Mouse (Mus musculus): ENCODE data around the gene Uck2. TPM values are rescaled to one million over a fixed set of nuclear protein-coding genes. Genes with fewer than 3 reads are reported as not detected.

The Uck2 gene
- polyA plus RNA-seq, 1 experiment from 2014 or later, result 86.3 TPM

GRCm38 (mm10) chr1:167306451-167307240 lies 21.5 kb upstream of the Uck2 start:
- H3K4me1 ChIP-seq (ENCODE audit: control insufficient read depth, insufficient read depth, low read length), result 0 out of 2 replicates have a peak, but pooled peaks cover 4% of the 10 kb centered on the region

DNA sequence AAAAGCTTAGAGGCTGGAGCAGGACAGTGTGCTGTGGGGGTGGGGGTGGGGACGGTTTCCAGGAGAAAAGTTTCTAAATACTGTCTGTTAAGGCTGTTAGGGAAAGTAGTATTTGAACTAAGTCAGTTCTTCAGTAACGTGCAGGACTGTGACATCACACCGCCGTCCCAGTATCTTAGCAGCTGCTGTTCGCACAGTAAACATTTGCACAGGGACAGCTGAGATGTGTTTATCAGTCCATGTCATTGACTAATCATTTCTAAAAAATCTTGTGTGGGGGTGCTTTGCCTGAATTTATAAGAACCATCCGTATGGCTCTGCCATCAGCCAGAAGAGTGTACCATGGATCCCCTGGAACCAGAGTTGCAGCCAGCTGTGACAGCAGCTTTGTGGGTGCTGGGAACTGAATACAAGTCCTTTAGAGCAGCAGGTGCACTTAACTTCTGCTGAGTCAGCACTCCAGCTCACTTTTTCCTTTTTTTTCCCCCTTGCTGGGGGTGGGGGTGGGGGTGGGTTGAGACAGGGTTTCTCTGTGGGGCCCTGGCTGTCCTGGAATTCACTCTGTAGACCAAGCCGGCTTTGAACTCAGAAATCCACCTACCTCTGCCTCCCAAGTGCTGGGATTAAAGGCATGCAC lies 20.5 kb upstream of the Uck2 start:
- H3K4me3 ChIP-seq (ENCODE audit: low read depth, low read length), result no peak overlapping the region
- no peaks in the 10 kb centered on the region for H3K27me3 ChIP-seq (ENCODE audit: control insufficient read depth, insufficient read depth, low read length)
- peaks cover 1% of the 10 kb centered on the region; the same call in 1 of the 2 replicates for H3K36me3 ChIP-seq (ENCODE audit: control insufficient read depth, insufficient read depth, low read length)
- no peak for ATAC-seq (ENCODE audit: insufficient number of reproducible peaks, insufficient read depth, low FRiP score, low read depth)
- H3K27ac ChIP-seq (ENCODE audit: low read length), result no peak overlapping the region
- 0 out of 2 replicates have a peak, but pooled peaks cover 4% of the 10 kb centered on the region for H3K4me1 ChIP-seq (ENCODE audit: control insufficient read depth, insufficient read depth, low read length)
- no peak overlapping the region for H3K4me2 ChIP-seq (replicated peaks; ENCODE audit: low read depth, low read length)
- no peaks in the 10 kb centered on the region for H3K9me3 ChIP-seq (ENCODE audit: control insufficient read depth, low read depth, low read length)
- H3K9ac ChIP-seq (replicated peaks; ENCODE audit: low read depth, low read length), result no peak overlapping the region
- WGBS, result 23% methylated on average over 7 of the region's 7 CpGs

More at GRCm38 (mm10) chr1:167306451-167307240, 21.5 kb upstream of the Uck2 start:
- 71% methylated on average over 5 of the region's 5 CpGs for WGBS
- Histone ChIP-seq H3K27ac (ENCODE audit: low read length) (no peak overlapping the region), H3K9me3 (ENCODE audit: control insufficient read depth, low read depth, low read length) (no peaks in the 10 kb centered on the region), H3K36me3 (ENCODE audit: control insufficient read depth, insufficient read depth, low read length) (peaks cover 3% of the 10 kb centered on the region; the same call in 1 of the 2 replicates), H3K4me2 (replicated peaks; ENCODE audit: low read depth, low read length) (no peak overlapping the region), H3K4me3 (ENCODE audit: low read depth, low read length) (no peak overlapping the region), H3K9ac (replicated peaks; ENCODE audit: low read depth, low read length) (no peak overlapping the region), H3K27me3 (ENCODE audit: control insufficient read depth, insufficient read depth, low read length) (no peaks in the 10 kb centered on the region)
- no peak for ATAC-seq (ENCODE audit: insufficient number of reproducible peaks, insufficient read depth, low FRiP score, low read depth)

- Histone ChIP-seq H3K4me2 (replicated peaks; ENCODE audit: low read depth, low read length) (no peak overlapping the region), H3K4me1 (ENCODE audit: control insufficient read depth, insufficient read depth, low read length) (no peaks in the 10 kb centered on the region; the same call in 1 of the 2 replicates), H3K36me3 (ENCODE audit: control insufficient read depth, insufficient read depth, low read length) (no peaks in the 10 kb centered on the region), H3K9me3 (ENCODE audit: control insufficient read depth, low read depth, low read length) (no peaks in the 10 kb centered on the region), H3K27ac (ENCODE audit: low read length) (no peak overlapping the region), H3K4me3 (ENCODE audit: low read depth, low read length) (no peak overlapping the region), H3K9ac (replicated peaks; ENCODE audit: low read depth, low read length) (no peak overlapping the region), H3K27me3 (ENCODE audit: control insufficient read depth, insufficient read depth, low read length) (no peaks in the 10 kb centered on the region)
- no peak for ATAC-seq (ENCODE audit: insufficient number of reproducible peaks, insufficient read depth, low FRiP score, low read depth)
- WGBS, result 76% methylated on average over 2 of the region's 2 CpGs
Observed at GRCm38 (mm10) chr1:167300122-167300521, 15.0 kb upstream of the Uck2 start.

DNA sequence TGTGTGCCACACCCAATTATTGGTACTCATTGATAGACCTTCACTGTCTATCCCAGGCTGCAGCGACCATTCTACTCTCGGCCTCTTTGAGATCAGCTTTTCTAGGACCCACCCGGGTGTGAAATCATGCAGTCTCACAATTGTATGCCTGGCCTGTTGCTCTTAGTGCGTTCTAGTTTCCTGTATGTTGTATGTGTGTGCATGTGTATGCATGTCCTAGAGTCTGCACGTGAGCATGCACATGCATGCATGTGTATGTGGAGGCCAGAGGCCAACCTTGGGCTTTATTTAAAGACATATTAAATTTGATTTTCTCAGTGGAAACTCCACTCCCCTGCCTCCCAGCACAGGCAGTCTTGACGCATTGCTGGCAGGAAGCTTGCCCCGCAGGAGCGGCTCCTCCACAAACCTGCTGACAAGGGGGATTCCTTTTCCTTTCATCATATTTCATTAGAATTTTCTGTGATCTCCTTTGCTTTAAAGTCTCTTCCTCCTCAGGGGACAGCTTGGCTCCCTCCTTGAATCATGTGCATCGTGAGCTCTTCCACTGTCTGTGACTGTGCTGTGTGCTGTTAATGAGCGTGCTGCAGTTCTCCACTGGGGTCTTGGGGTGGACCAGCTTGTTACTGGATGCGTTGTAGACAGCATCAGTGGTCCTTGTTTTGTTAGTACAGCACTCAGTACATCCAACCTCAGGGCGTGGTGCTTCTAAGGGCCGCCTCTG lies 10.7 kb upstream of the Uck2 start:
- no peaks in the 10 kb centered on the region for H3K27me3 ChIP-seq (ENCODE audit: control insufficient read depth, insufficient read depth, low read length)
- H3K9me3 ChIP-seq (ENCODE audit: control insufficient read depth, low read depth, low read length), result no peaks in the 10 kb centered on the region
- no peak for ATAC-seq (ENCODE audit: insufficient number of reproducible peaks, insufficient read depth, low FRiP score, low read depth)
- no peak overlapping the region for H3K27ac ChIP-seq (ENCODE audit: low read length)
- peaks cover 3% of the 10 kb centered on the region; the same call in 1 of the 2 replicates for H3K4me1 ChIP-seq (ENCODE audit: control insufficient read depth, insufficient read depth, low read length)
- WGBS, result 67% methylated on average over 13 of the region's 13 CpGs
- no peaks in the 10 kb centered on the region for H3K36me3 ChIP-seq (ENCODE audit: control insufficient read depth, insufficient read depth, low read length)
- no peak overlapping the region for H3K9ac ChIP-seq (replicated peaks; ENCODE audit: low read depth, low read length)
- no peak overlapping the region for H3K4me3 ChIP-seq (ENCODE audit: low read depth, low read length)
- H3K4me2 ChIP-seq (replicated peaks; ENCODE audit: low read depth, low read length), result no peak overlapping the region

DNA sequence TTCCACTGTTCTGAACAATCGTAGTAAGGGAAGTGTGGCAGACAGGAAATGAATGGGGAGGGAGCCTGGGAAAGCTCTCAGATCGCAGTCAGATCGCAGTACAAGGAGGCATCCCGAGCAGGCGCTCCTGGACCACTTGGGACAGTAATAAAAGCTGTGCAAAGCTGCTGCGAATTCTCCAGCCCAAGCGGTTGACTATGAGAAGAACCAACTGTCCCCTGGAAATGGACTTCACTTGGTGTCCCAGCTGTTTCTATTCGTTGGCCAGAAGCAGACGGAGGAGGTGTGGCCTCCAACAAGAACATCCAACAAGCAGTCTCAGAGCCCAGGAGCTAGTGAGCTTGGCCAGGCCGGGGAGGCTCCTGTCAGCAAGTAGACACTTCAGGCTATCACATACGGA lies 7.3 kb upstream of the Uck2 start:
- peak overlapping the region; percentile 52; the same call in 1 of the 2 replicates for H3K27ac ChIP-seq (ENCODE audit: low read length)
- H3K4me3 ChIP-seq (ENCODE audit: low read depth, low read length), result no peak overlapping the region
- H3K27me3 ChIP-seq (ENCODE audit: control insufficient read depth, insufficient read depth, low read length), result no peaks in the 10 kb centered on the region
- WGBS, result 20% methylated on average over 11 of the region's 11 CpGs
- ATAC-seq (ENCODE audit: insufficient number of reproducible peaks, insufficient read depth, low FRiP score, low read depth), result peak; percentile 55; the same call in 1 of the 2 replicates
- peaks cover 12% of the 10 kb centered on the region for H3K4me1 ChIP-seq (ENCODE audit: control insufficient read depth, insufficient read depth, low read length)
- no peak overlapping the region for H3K9ac ChIP-seq (replicated peaks; ENCODE audit: low read depth, low read length)
- no peaks in the 10 kb centered on the region for H3K9me3 ChIP-seq (ENCODE audit: control insufficient read depth, low read depth, low read length)
- no peak overlapping the region for H3K4me2 ChIP-seq (replicated peaks; ENCODE audit: low read depth, low read length)
- H3K36me3 ChIP-seq (ENCODE audit: control insufficient read depth, insufficient read depth, low read length), result no peaks in the 10 kb centered on the region

DNA sequence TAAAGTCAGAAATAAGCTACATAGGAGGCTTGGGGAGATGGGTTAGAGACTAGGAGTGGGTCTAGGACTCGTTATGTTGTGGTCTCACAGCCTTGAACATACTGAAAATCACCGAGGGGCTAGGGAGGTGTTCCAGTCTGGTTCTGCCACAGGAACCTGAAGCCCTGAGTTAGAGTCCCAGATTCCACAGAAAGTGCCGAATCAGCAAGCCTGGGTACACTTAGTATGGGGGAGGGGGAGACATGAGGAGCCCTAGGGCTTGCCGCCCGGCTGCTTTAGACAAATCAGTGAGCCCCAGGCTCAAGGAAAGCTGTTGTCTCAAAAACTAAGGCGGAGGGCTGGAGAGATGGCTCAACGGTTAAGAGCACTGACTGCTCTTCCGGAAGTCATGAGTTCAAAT lies 6.5 kb upstream of the Uck2 start:
- no peaks in the 10 kb centered on the region for H3K36me3 ChIP-seq (ENCODE audit: control insufficient read depth, insufficient read depth, low read length)
- H3K9me3 ChIP-seq (ENCODE audit: control insufficient read depth, low read depth, low read length), result no peaks in the 10 kb centered on the region
- no peak overlapping the region for H3K4me2 ChIP-seq (replicated peaks; ENCODE audit: low read depth, low read length)
- H3K4me3 ChIP-seq (ENCODE audit: low read depth, low read length), result no peak overlapping the region
- peaks cover 12% of the 10 kb centered on the region for H3K4me1 ChIP-seq (ENCODE audit: control insufficient read depth, insufficient read depth, low read length)
- WGBS, result 83% methylated on average over 8 of the region's 8 CpGs
- no peak for ATAC-seq (ENCODE audit: insufficient number of reproducible peaks, insufficient read depth, low FRiP score, low read depth)
- no peak overlapping the region for H3K9ac ChIP-seq (replicated peaks; ENCODE audit: low read depth, low read length)
- H3K27ac ChIP-seq (ENCODE audit: low read length), result no peak overlapping the region
- H3K27me3 ChIP-seq (ENCODE audit: control insufficient read depth, insufficient read depth, low read length), result no peaks in the 10 kb centered on the region

DNA sequence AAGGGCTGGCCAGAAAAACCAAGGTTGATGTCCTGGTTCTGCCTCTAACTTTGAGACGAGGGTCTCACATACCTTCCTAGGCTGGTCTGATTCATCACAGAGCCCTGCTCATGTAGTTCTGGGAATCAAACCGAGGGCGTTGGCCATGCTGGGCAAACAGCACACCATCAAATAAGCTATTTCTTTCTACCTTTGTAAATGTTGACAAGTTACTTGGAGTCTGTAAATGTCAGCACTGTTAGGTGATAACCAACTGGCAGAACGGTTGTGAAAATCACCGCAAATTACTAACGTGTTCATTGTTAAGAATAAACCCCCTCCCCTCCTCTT lies 5.1 kb upstream of the Uck2 start:
- peak overlapping the region; percentile 8; the same call in 1 of the 2 replicates for H3K4me2 ChIP-seq (replicated peaks; ENCODE audit: low read depth, low read length)
- H3K4me1 ChIP-seq (ENCODE audit: control insufficient read depth, insufficient read depth, low read length), result peaks cover 17% of the 10 kb centered on the region
- H3K36me3 ChIP-seq (ENCODE audit: control insufficient read depth, insufficient read depth, low read length), result no peaks in the 10 kb centered on the region
- H3K9ac ChIP-seq (replicated peaks; ENCODE audit: low read depth, low read length), result no peak overlapping the region
- ATAC-seq (ENCODE audit: insufficient number of reproducible peaks, insufficient read depth, low FRiP score, low read depth), result no peak; the same call in 1 of the 2 replicates
- H3K4me3 ChIP-seq (ENCODE audit: low read depth, low read length), result no peak overlapping the region
- no peaks in the 10 kb centered on the region for H3K27me3 ChIP-seq (ENCODE audit: control insufficient read depth, insufficient read depth, low read length)
- H3K9me3 ChIP-seq (ENCODE audit: control insufficient read depth, low read depth, low read length), result no peaks in the 10 kb centered on the region
- WGBS, result 28% methylated on average over 6 of the region's 6 CpGs
- H3K27ac ChIP-seq (ENCODE audit: low read length), result no peak overlapping the region

- no peak overlapping the region for H3K27ac ChIP-seq (ENCODE audit: low read length)
- no peak overlapping the region for H3K4me3 ChIP-seq (ENCODE audit: low read depth, low read length)
- 5% methylated on average over 11 of the region's 11 CpGs for WGBS
- peak overlapping the region; percentile 8; the same call in 1 of the 2 replicates for H3K4me2 ChIP-seq (replicated peaks; ENCODE audit: low read depth, low read length)
- H3K9ac ChIP-seq (replicated peaks; ENCODE audit: low read depth, low read length), result no peak overlapping the region
- H3K36me3 ChIP-seq (ENCODE audit: control insufficient read depth, insufficient read depth, low read length), result no peaks in the 10 kb centered on the region
- no peaks in the 10 kb centered on the region for H3K9me3 ChIP-seq (ENCODE audit: control insufficient read depth, low read depth, low read length)
- H3K27me3 ChIP-seq (ENCODE audit: control insufficient read depth, insufficient read depth, low read length), result no peaks in the 10 kb centered on the region
- H3K4me1 ChIP-seq (ENCODE audit: control insufficient read depth, insufficient read depth, low read length), result peaks cover 17% of the 10 kb centered on the region
- ATAC-seq (ENCODE audit: insufficient number of reproducible peaks, insufficient read depth, low FRiP score, low read depth), result 0 out of 2 replicates have a peak, but pooled peaks have one; percentile 31
Observed at GRCm38 (mm10) chr1:167289567-167290262, 4.6 kb upstream of the Uck2 start.

All from stomach, embryonic 14.5 days (tissue).